Mouse (Mus musculus) cerebellum, postnatal 25 days (tissue): ENCODE results near the gene Reep6.
"Not testable (repeated sequence)": the region's sequence is repeated elsewhere in the genome, so short reads cannot be mapped to it uniquely, and the experiment has no call there.

Experiments used
- DNase-seq, 2 experiments: peaks; one replicate each; pipeline ENCODE4 v3.0.0; 2021; ENCODE audit warnings: mixed read lengths in 2 of 2

Reep6 gene

GRCm38 (mm10) chr10:80330084-80330483 is 331 bp downstream of the Reep6 start:
- DNase-seq, result no peak

- no peak for DNase-seq
Measured at GRCm38 (mm10) chr10:80330888-80331287, 1.1 kb downstream of the Reep6 start.

GRCm38 (mm10) chr10:80331636-80332524 is 2.1 kb downstream of the Reep6 start:
- DNase-seq, result no peak

GRCm38 (mm10) chr10:80332525-80332989 is 2.8 kb downstream of the Reep6 start:
- peak; percentile 65 to 67 for DNase-seq

GRCm38 (mm10) chr10:80336263-80336662 is 6.5 kb downstream of the Reep6 start:
- no peak for DNase-seq

- DNase-seq, result peak; percentile 90 to 93
Measured at GRCm38 (mm10) chr10:80339941-80340750, 10.4 kb downstream of the Reep6 start.

GRCm38 (mm10) chr10:80341026-80341425 is 11.3 kb downstream of the Reep6 start:
- DNase-seq, result no peak

GRCm38 (mm10) chr10:80341491-80342304 is 11.9 kb downstream of the Reep6 start:
- DNase-seq, result no peak

- DNase-seq, result no peak
Measured at GRCm38 (mm10) chr10:80342305-80342748, 12.6 kb downstream of the Reep6 start.

- DNase-seq, result no peak
Measured at GRCm38 (mm10) chr10:80342749-80343424, 13.1 kb downstream of the Reep6 start.

- no peak for DNase-seq
Measured at GRCm38 (mm10) chr10:80343425-80343895, 13.7 kb downstream of the Reep6 start.

- no peak for DNase-seq
Measured at GRCm38 (mm10) chr10:80344131-80344661, 14.4 kb downstream of the Reep6 start.

- no peak for DNase-seq
Measured at GRCm38 (mm10) chr10:80345122-80345521, 15.4 kb downstream of the Reep6 start.

GRCm38 (mm10) chr10:80345929-80346328 is 16.2 kb downstream of the Reep6 start:
- not testable (repeated sequence) for DNase-seq

GRCm38 (mm10) chr10:80347514-80347967 is 17.8 kb downstream of the Reep6 start:
- no peak for DNase-seq

- peak; percentile 54 to 69 for DNase-seq
Measured at GRCm38 (mm10) chr10:80348244-80348781, 18.6 kb downstream of the Reep6 start, which contains the start of gene Adamtsl5. Gene Adamtsl5, minus strand, starts transcription at chr10:80348412.

- DNase-seq, result no peak
Measured at GRCm38 (mm10) chr10:80348981-80349380, 19.2 kb downstream of the Reep6 start.

GRCm38 (mm10) chr10:80350292-80350691 is 20.5 kb downstream of the Reep6 start:
- peak; percentile 90 to 93 for DNase-seq

GRCm38 (mm10) chr10:80351896-80352295 is 22.1 kb downstream of the Reep6 start:
- no peak for DNase-seq

- no peak for DNase-seq
Measured at GRCm38 (mm10) chr10:80352727-80353126, 23.0 kb downstream of the Reep6 start.

GRCm38 (mm10) chr10:80355431-80355830 is 25.7 kb downstream of the Reep6 start:
- DNase-seq, result peak; percentile 72 to 77
